Mouse (Mus musculus) heart, postnatal 0 days (tissue): ENCODE data around the gene Vasn. TPM values are rescaled to one million over a fixed set of nuclear protein-coding genes. Genes with fewer than 3 reads are reported as not detected.
A peak's percentile ranks its signal among the peaks of the same experiment; 100 is the strongest.
"Not testable (repeated sequence)": the region's sequence is repeated elsewhere in the genome, so short reads cannot be mapped to it uniquely, and the experiment has no call there.

Experiments
- ATAC-seq: fragments of 200-750 bp; cut with Nextera tagmentation; 2 replicates; pipeline ENCODE4 v1.8.0; 2017; ENCODE audit warnings: low read depth, moderate number of reproducible peaks, moderate library complexity; ENCODE audit not compliant: insufficient read depth
- DNase-seq: peaks from one replicate; pipeline ENCODE4 v3.0.0-alpha.2; 2016; ENCODE audit warnings: low spot score
- H3K27ac ChIP-seq: fragments of 300-500 bp; sonication (generic); 2 replicates; pipeline ENCODE4 v1.5.1; 2014; ENCODE audit warnings: low read depth, mild to moderate bottlenecking
- H3K27me3 ChIP-seq: fragments of 300-500 bp; sonication (generic); 2 replicates; pipeline ENCODE4 v1.6.1; 2014; ENCODE audit warnings: low read length, mixed read lengths; ENCODE audit not compliant: control insufficient read depth, insufficient read depth
- H3K36me3 ChIP-seq: fragments of 300-500 bp; sonication (generic); replicated peaks from 2 replicates; pipeline ENCODE4 v1.6.1; 2014; ENCODE audit warnings: low read length, mixed read lengths; ENCODE audit not compliant: control insufficient read depth, insufficient read depth
- H3K4me1 ChIP-seq: fragments of 300-500 bp; sonication (generic); 2 replicates; pipeline ENCODE4 v1.6.1; 2014; ENCODE audit warnings: antibody characterized with exemption; ENCODE audit not compliant: control insufficient read depth, insufficient read depth
- H3K4me2 ChIP-seq: fragments of 300-500 bp; sonication (generic); 2 replicates; pipeline ENCODE4 v1.6.1; 2014; ENCODE audit warnings: low read depth, mild to moderate bottlenecking, low read length, moderate library complexity
- H3K4me3 ChIP-seq: fragments of 300-500 bp; sonication (generic); 2 replicates; pipeline ENCODE4 v1.5.1; 2014; ENCODE audit warnings: low read depth, low read length
- H3K9ac ChIP-seq: fragments of 300-500 bp; sonication (generic); replicated peaks from 2 replicates; pipeline ENCODE4 v1.6.1; 2014; ENCODE audit warnings: low read depth, low read length, mixed read lengths
- H3K9me3 ChIP-seq: fragments of 300-500 bp; sonication (generic); replicated peaks from 2 replicates; pipeline ENCODE4 v1.6.1; 2016; ENCODE audit warnings: low read length; ENCODE audit not compliant: control insufficient read depth
- CTCF ChIP-seq: IDR thresholded peaks from 2 replicates; pipeline ENCODE4 v1.5.1; 2016; ENCODE audit warnings: antibody characterized with exemption, control low read depth, low read depth
- EP300 ChIP-seq: IDR thresholded peaks from 2 replicates; pipeline ENCODE4 v1.6.1; 2016; ENCODE audit warnings: antibody characterized with exemption, low read depth
- WGBS: fragments of 180-500 bp; shearing (Covaris S2); extraction: QIAGEN DNeasy Blood & Tissue Kit; methylation state at CpG from one replicate; pipeline ENCODE4 v1.1.7; 2014; 5-methylcytosine and 5-hydroxymethylcytosine counted together
- polyA plus RNA-seq: library from polyadenylated mRNA; unstranded; fragments of >200 nt; fragmentation: Nextera tagmentation; extraction: Ambion mirVana; gene quantifications from 2 replicates; pipeline ENCODE4 v1.2.1, GENCODE M21; 2015
- total RNA-seq: library from RNA; depleted of rRNA; stranded (reverse); fragments of >200 nt; gene quantifications from 2 replicates; pipeline ENCODE4 v1.2.3, GENCODE M21; 2014; ENCODE audit warnings: low replicate concordance; rRNA removed

Gene Vasn
- total and polyA plus RNA-seq, 2 experiments from 2014 or later, result 9.3 to 38.7 TPM

GRCm38 (mm10) chr16:4682628-4683179, 43.0 kb downstream of the Vasn start:
- no peak for TF ChIP-seq CTCF
- no peak for TF ChIP-seq EP300
- H3K9ac ChIP-seq, result no peak overlapping the region
- peaks cover 16% of the 10 kb centered on the region for H3K4me1 ChIP-seq
- H3K36me3 ChIP-seq, result peaks cover 8% of the 10 kb centered on the region; the same call in 1 of the 2 replicates
- no peaks in the 10 kb centered on the region for H3K9me3 ChIP-seq
- no peak for ATAC-seq
- WGBS, result 82% methylated on average over 4 of the region's 4 CpGs
- no peak for DNase-seq
- no peak overlapping the region for H3K4me2 ChIP-seq
- no peaks in the 10 kb centered on the region for H3K27me3 ChIP-seq
- H3K27ac ChIP-seq, result peak overlapping the region; percentile 77; the same call in 1 of the 2 replicates
- no peak overlapping the region for H3K4me3 ChIP-seq

- Histone ChIP-seq H3K9ac (peak overlapping the region; percentile 69; the same call in 1 of the 2 replicates), H3K4me1 (peaks cover 16% of the 10 kb centered on the region), H3K9me3 (no peaks in the 10 kb centered on the region), H3K4me3 (peak overlapping the region; percentile 63), H3K27ac (peak overlapping the region; percentile 77), H3K27me3 (no peaks in the 10 kb centered on the region), H3K36me3 (peaks cover 13% of the 10 kb centered on the region), H3K4me2 (peak overlapping the region; percentile 86)
- DNase-seq, result no peak
- ATAC-seq, result no peak
- TF ChIP-seq EP300, result no peak
- TF ChIP-seq CTCF, result no peak
- WGBS, result 22% methylated on average over 9 of the region's 9 CpGs
These were observed 43.4 kb downstream of the Vasn start for GRCm38 (mm10) chr16:4683193-4683580.

GRCm38 (mm10) chr16:4683581-4684456, 44.1 kb downstream of the Vasn start:
- TF ChIP-seq CTCF, result no peak
- TF ChIP-seq EP300, result peak; percentile 39; the same call in 1 of the 2 replicates
- peak; percentile 91 for DNase-seq
- peaks cover 12% of the 10 kb centered on the region for H3K4me1 ChIP-seq
- ATAC-seq, result peak; percentile 81
- under 1% methylated on average over 54 of the region's 54 CpGs for WGBS
- H3K9me3 ChIP-seq, result no peaks in the 10 kb centered on the region
- H3K9ac ChIP-seq, result peak overlapping the region; percentile 69
- H3K4me2 ChIP-seq, result peak overlapping the region; percentile 86
- no peaks in the 10 kb centered on the region for H3K27me3 ChIP-seq
- peaks cover 16% of the 10 kb centered on the region for H3K36me3 ChIP-seq
- H3K27ac ChIP-seq, result peak overlapping the region; percentile 77
- H3K4me3 ChIP-seq, result peak overlapping the region; percentile 63

GRCm38 (mm10) chr16:4684457-4684791, 44.7 kb downstream of the Vasn start:
- 2% methylated on average over 9 of the region's 9 CpGs for WGBS
- Histone ChIP-seq H3K9ac (peak overlapping the region; percentile 69), H3K27me3 (no peaks in the 10 kb centered on the region), H3K36me3 (peaks cover 22% of the 10 kb centered on the region), H3K4me3 (peak overlapping the region; percentile 63), H3K4me2 (peak overlapping the region; percentile 86), H3K27ac (peak overlapping the region; percentile 77), H3K4me1 (peaks cover 9% of the 10 kb centered on the region; the same call in 1 of the 2 replicates), H3K9me3 (no peaks in the 10 kb centered on the region)
- no peak for TF ChIP-seq CTCF
- no peak for TF ChIP-seq EP300
- DNase-seq (no peak), ATAC-seq (no peak)

- not testable (repeated sequence) for H3K27ac ChIP-seq, DNase-seq, H3K4me1 ChIP-seq, H3K9ac ChIP-seq, ATAC-seq, H3K27me3 ChIP-seq, H3K4me2 ChIP-seq, H3K4me3 ChIP-seq, H3K9me3 ChIP-seq
- TF ChIP-seq CTCF, result peak; percentile 8; the same call in 1 of the 2 replicates
- whole genome bisulfite sequencing, result 94% methylated on average over 4 of the region's 4 CpGs
- peaks cover 68% of the 10 kb centered on the region for H3K36me3 ChIP-seq
These were observed 49.6 kb downstream of the Vasn start for GRCm38 (mm10) chr16:4689371-4689770.

Other genes with a start within 250 kb of the Vasn start
- 19.0 and 22.2 TPM in 2 replicates for gene Adcy9, start 219.4 kb upstream of the Vasn start, total RNA-seq
- gene Adcy9, start 219.4 kb upstream of the Vasn start, polyA plus RNA-seq, result 1.8 and 2.0 TPM in 2 replicates
- gene Srl, start 98.1 kb upstream of the Vasn start, total RNA-seq, result 910 and 974 TPM in 2 replicates
- 346 and 419 TPM in 2 replicates for gene Srl, start 98.1 kb upstream of the Vasn start, polyA plus RNA-seq
- gene Tfap4, start 80.1 kb upstream of the Vasn start, total RNA-seq, result 2.6 and 6.3 TPM in 2 replicates
- gene Tfap4, start 80.1 kb upstream of the Vasn start, polyA plus RNA-seq, result 2.9 and 3.4 TPM in 2 replicates
- 25.3 and 25.4 TPM in 2 replicates for gene Glis2, start 45.2 kb upstream of the Vasn start, total RNA-seq
- gene Glis2, start 45.2 kb upstream of the Vasn start, polyA plus RNA-seq, result 11.2 and 11.8 TPM in 2 replicates
- 23.9 and 74.9 TPM in 2 replicates for gene Pam16, start 15.0 kb upstream of the Vasn start, total RNA-seq
- gene Pam16, start 15.0 kb upstream of the Vasn start, polyA plus RNA-seq, result 172 and 184 TPM in 2 replicates
- gene Dnaja3, start within 50 bp of the Vasn start, total RNA-seq, result 99.6 and 102 TPM in 2 replicates
- gene Dnaja3, start within 50 bp of the Vasn start, polyA plus RNA-seq, result 99.5 and 103 TPM in 2 replicates
- gene Coro7, start 39.8 kb downstream of the Vasn start, total RNA-seq, result 17.2 and 17.8 TPM in 2 replicates
- gene Coro7, start 39.8 kb downstream of the Vasn start, polyA plus RNA-seq, result 8.0 and 9.9 TPM in 2 replicates
- 12.4 and 21.1 TPM in 2 replicates for gene Nmral1, start 79.4 kb downstream of the Vasn start, total RNA-seq
- 8.6 and 9.8 TPM in 2 replicates for gene Nmral1, start 79.4 kb downstream of the Vasn start, polyA plus RNA-seq
- 53.1 and 56.8 TPM in 2 replicates for gene Hmox2, start 86.4 kb downstream of the Vasn start, total RNA-seq
- gene Hmox2, start 86.4 kb downstream of the Vasn start, polyA plus RNA-seq, result 87.0 and 91.1 TPM in 2 replicates
- 149 and 160 TPM in 2 replicates for gene Cdip1, start 150.4 kb downstream of the Vasn start, total RNA-seq
- 121 and 123 TPM in 2 replicates for gene Cdip1, start 150.4 kb downstream of the Vasn start, polyA plus RNA-seq
- gene 4930562C15Rik, start 195.5 kb downstream of the Vasn start, total RNA-seq, result not detected in 2 replicates
- gene 4930562C15Rik, start 195.5 kb downstream of the Vasn start, polyA plus RNA-seq, result 0.08 and 0.12 TPM in 2 replicates
- 11.7 and 27.6 TPM in 2 replicates for gene Ubald1, start 240.4 kb downstream of the Vasn start, total RNA-seq
- 18.3 and 18.8 TPM in 2 replicates for gene Ubald1, start 240.4 kb downstream of the Vasn start, polyA plus RNA-seq
- 214 and 223 TPM in 2 replicates for gene Mgrn1, start 246.3 kb downstream of the Vasn start, total RNA-seq
- 138 and 159 TPM in 2 replicates for gene Mgrn1, start 246.3 kb downstream of the Vasn start, polyA plus RNA-seq